Mouse (Mus musculus) frontal cortex, adult 2 months (tissue): ENCODE data around the gene Gm14296. TPM values are rescaled to one million over a fixed set of nuclear protein-coding genes. Genes with fewer than 3 reads are reported as not detected.
"Not testable (repeated sequence)": the region's sequence is repeated elsewhere in the genome, so short reads cannot be mapped to it uniquely, and the experiment has no call there.

Experiments
- DNase-seq, 2 experiments: peaks; one replicate each; pipeline ENCODE4 v3.0.0; 2022; ENCODE audit warnings: low spot score in 1 of 2; ENCODE audit errors: extremely low spot score in 1 of 2
- polyA plus RNA-seq: library from polyadenylated mRNA; depleted of rRNA; stranded (reverse); fragments of >200 nt; gene quantifications from 2 replicates; pipeline ENCODE4 v1.2.3, GENCODE M21; 2012; rRNA removed

The Gm14296 gene
- 22.6 and 24.5 TPM in 2 replicates for polyA plus RNA-seq

DNA sequence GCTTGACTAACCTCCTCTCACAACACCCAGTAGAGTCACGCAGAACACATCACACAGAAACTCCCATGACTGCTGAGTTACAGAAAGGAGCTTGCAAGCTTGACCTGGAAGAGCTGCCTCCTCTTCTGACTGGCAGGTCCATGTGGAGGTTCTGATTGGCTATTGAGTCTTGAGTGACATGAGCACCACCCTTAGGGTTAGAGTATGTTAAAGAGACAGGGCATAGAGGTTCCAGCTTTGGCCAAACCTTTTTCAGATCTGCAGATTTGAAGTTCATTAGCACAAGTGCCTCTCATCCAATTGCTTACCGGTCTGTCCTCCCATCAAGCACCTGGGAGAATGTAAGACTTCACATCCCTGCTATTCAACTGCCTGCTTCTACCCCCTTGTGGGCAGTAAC is at the start of gene Gm14296:
Gm14296 (minus strand) TSS at position 101 of the 400 bp plus-strand sequence.
- DNase-seq = not testable (repeated sequence)

DNA sequence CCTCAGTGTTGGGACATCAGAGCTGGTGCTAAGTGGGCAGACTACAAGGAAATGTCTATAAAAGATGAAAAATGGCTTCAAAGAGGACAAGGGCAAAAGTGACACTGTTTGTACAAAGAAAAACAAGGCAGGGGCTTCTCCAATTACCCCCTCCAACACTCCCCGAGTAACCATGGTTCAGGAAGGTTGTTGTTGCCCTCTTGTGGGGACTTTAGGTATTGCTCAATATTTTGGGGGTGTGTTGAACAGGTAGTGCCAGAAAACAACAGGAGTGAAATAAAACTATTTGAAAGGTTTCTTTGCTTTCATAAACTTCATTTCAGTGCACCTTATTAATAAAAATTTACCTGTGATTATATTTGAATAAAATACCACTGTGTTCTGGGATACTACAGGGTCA is 22.1 kb downstream of the Gm14296 start:
- DNase-seq = not testable (repeated sequence)

Other genes starting within 250 kb of the Gm14296 start
- 39.3 and 49.9 TPM in 2 replicates for gene Gm14305, start 219.5 kb downstream of the Gm14296 start, polyA plus RNA-seq
- 30.9 and 37.3 TPM in 2 replicates for gene Gm14295, start 129.2 kb downstream of the Gm14296 start, polyA plus RNA-seq
- not detected in 2 replicates for gene Gm14408, start 96.7 kb downstream of the Gm14296 start, polyA plus RNA-seq
- gene Gm14419, start 73.1 kb upstream of the Gm14296 start, polyA plus RNA-seq = 9.7 and 15.6 TPM in 2 replicates
- gene Gm14401, start 146.5 kb upstream of the Gm14296 start, polyA plus RNA-seq = not detected in 2 replicates